Mouse (Mus musculus) lung, embryonic 14.5 days (tissue): ENCODE measurements around the gene Ndufv3. TPM values are rescaled to one million over a fixed set of nuclear protein-coding genes. Genes with fewer than 3 reads are reported as not detected.

Experiments
- ATAC-seq: fragments of 200-750 bp; cut with Nextera tagmentation; 2 replicates; pipeline ENCODE4 v1.8.0; 2017; ENCODE audit warnings: mild to moderate bottlenecking, moderate TSS enrichment, moderate library complexity; ENCODE audit not compliant: insufficient read depth
- DNase-seq: peaks from one replicate; pipeline ENCODE4 v3.0.0-alpha.2; 2015
- H3K27ac ChIP-seq: fragments of 300-500 bp; sonication (generic); 2 replicates; pipeline ENCODE4 v1.5.1; 2014; ENCODE audit warnings: low read depth, mild to moderate bottlenecking, moderate library complexity
- H3K27me3 ChIP-seq: fragments of 300-500 bp; sonication (generic); 2 replicates; pipeline ENCODE4 v1.6.1; 2014; ENCODE audit warnings: low read length, control low read depth; ENCODE audit not compliant: insufficient read depth
- H3K36me3 ChIP-seq: fragments of 300-500 bp; sonication (generic); 2 replicates; pipeline ENCODE4 v1.6.1; 2014; ENCODE audit warnings: control low read depth; ENCODE audit not compliant: insufficient read depth
- H3K4me1 ChIP-seq: fragments of 300-500 bp; sonication (generic); 2 replicates; pipeline ENCODE4 v1.6.1; 2014; ENCODE audit warnings: antibody characterized with exemption, control low read depth; ENCODE audit not compliant: insufficient read depth
- H3K4me2 ChIP-seq: fragments of 300-500 bp; sonication (generic); 2 replicates; pipeline ENCODE4 v1.6.1; 2014; ENCODE audit warnings: mild to moderate bottlenecking
- H3K4me3 ChIP-seq: fragments of 300-500 bp; sonication (generic); 2 replicates; pipeline ENCODE4 v1.5.1; 2014; ENCODE audit warnings: low read depth, low read length
- H3K9ac ChIP-seq: fragments of 300-500 bp; sonication (generic); 2 replicates; pipeline ENCODE4 v1.6.1; 2014
- H3K9me3 ChIP-seq: fragments of 300-500 bp; sonication (generic); 2 replicates; pipeline ENCODE4 v1.6.1; 2016; ENCODE audit warnings: low read depth, low read length, control low read depth
- CTCF ChIP-seq: IDR thresholded peaks from 2 replicates; pipeline ENCODE4 v1.5.1; 2016; ENCODE audit warnings: antibody characterized with exemption, low read depth
- WGBS: fragments of 180-500 bp; shearing (Covaris S2); extraction: QIAGEN DNeasy Blood & Tissue Kit; methylation state at CpG from one replicate; pipeline ENCODE4 v1.1.7; 2014; 5-methylcytosine and 5-hydroxymethylcytosine counted together
- polyA plus RNA-seq: library from polyadenylated mRNA; unstranded; fragments of >200 nt; fragmentation: Nextera tagmentation; extraction: Ambion mirVana; gene quantifications from 2 replicates; pipeline ENCODE4 v1.2.1, GENCODE M21; 2014

Ndufv3 gene
- polyA plus RNA-seq, 1 experiment from 2014 or later: 238 TPM

- no peaks in the 10 kb centered on the region for H3K9me3 ChIP-seq
- peak overlapping the region; percentile 88 for H3K9ac ChIP-seq
- H3K27me3 ChIP-seq: no peaks in the 10 kb centered on the region
- H3K4me1 ChIP-seq: peaks cover 15% of the 10 kb centered on the region
- peak overlapping the region; percentile 97 for H3K27ac ChIP-seq
- DNase-seq: peak; percentile 85
- ATAC-seq: peak; percentile 55
- H3K4me3 ChIP-seq: peak overlapping the region; percentile 91
- under 1% methylated on average over 73 of the region's 88 CpGs for WGBS
- peak overlapping the region; percentile 77 for H3K4me2 ChIP-seq
- peaks cover 9% of the 10 kb centered on the region; the same call in 1 of the 2 replicates for H3K36me3 ChIP-seq
- peak; percentile 37; the same call in 1 of the 2 replicates for TF ChIP-seq CTCF
These were observed 45.5 kb downstream of the Ndufv3 start for GRCm38 (mm10) chr17:31565141-31566056.

- no peak overlapping the region for H3K27ac ChIP-seq
- TF ChIP-seq CTCF: no peak
- no peak for ATAC-seq
- WGBS: 64% methylated on average over 6 of the region's 6 CpGs
- H3K4me1 ChIP-seq: peaks cover 15% of the 10 kb centered on the region
- H3K27me3 ChIP-seq: no peaks in the 10 kb centered on the region
- H3K4me2 ChIP-seq: peak overlapping the region; percentile 77
- H3K36me3 ChIP-seq: peaks cover 9% of the 10 kb centered on the region; the same call in 1 of the 2 replicates
- H3K9ac ChIP-seq: peak overlapping the region; percentile 88; the same call in 1 of the 2 replicates
- no peaks in the 10 kb centered on the region for H3K9me3 ChIP-seq
- no peak for DNase-seq
- H3K4me3 ChIP-seq: peak overlapping the region; percentile 91
These were observed 46.4 kb downstream of the Ndufv3 start for GRCm38 (mm10) chr17:31566276-31566675.

- no peak for TF ChIP-seq CTCF
- no peak overlapping the region for H3K4me2 ChIP-seq
- no peaks in the 10 kb centered on the region for H3K9me3 ChIP-seq
- no peak for DNase-seq
- WGBS: 79% methylated on average over 1 of the region's 1 CpGs
- H3K27me3 ChIP-seq: no peaks in the 10 kb centered on the region
- H3K27ac ChIP-seq: no peak overlapping the region
- ATAC-seq: no peak
- peaks cover 9% of the 10 kb centered on the region; the same call in 1 of the 2 replicates for H3K36me3 ChIP-seq
- no peak overlapping the region for H3K9ac ChIP-seq
- H3K4me3 ChIP-seq: no peak overlapping the region
- peaks cover 15% of the 10 kb centered on the region for H3K4me1 ChIP-seq
These were observed 49.8 kb downstream of the Ndufv3 start for GRCm38 (mm10) chr17:31569756-31570155.

- DNase-seq (peak; percentile 50), ATAC-seq (peak; percentile 61; the same call in 1 of the 2 replicates)
- Histone ChIP-seq H3K9me3 (no peaks in the 10 kb centered on the region), H3K4me3 (no peak overlapping the region), H3K9ac (no peak overlapping the region), H3K36me3 (peaks cover 9% of the 10 kb centered on the region; the same call in 1 of the 2 replicates), H3K27ac (no peak overlapping the region), H3K4me1 (peaks cover 15% of the 10 kb centered on the region), H3K4me2 (no peak overlapping the region), H3K27me3 (no peaks in the 10 kb centered on the region)
- WGBS: 86% methylated on average over 9 of the region's 9 CpGs
- no peak for TF ChIP-seq CTCF
These were observed 50.5 kb downstream of the Ndufv3 start for GRCm38 (mm10) chr17:31570321-31570925.

- Histone ChIP-seq H3K9me3 (no peaks in the 10 kb centered on the region), H3K9ac (no peak overlapping the region), H3K36me3 (peaks cover 9% of the 10 kb centered on the region; the same call in 1 of the 2 replicates), H3K4me2 (no peak overlapping the region), H3K27ac (no peak overlapping the region), H3K4me1 (peaks cover 12% of the 10 kb centered on the region), H3K27me3 (no peaks in the 10 kb centered on the region), H3K4me3 (no peak overlapping the region)
- DNase-seq (no peak), ATAC-seq (no peak)
- WGBS: 86% methylated on average over 5 of the region's 5 CpGs
- no peak for TF ChIP-seq CTCF
These were observed 51.8 kb downstream of the Ndufv3 start for GRCm38 (mm10) chr17:31571689-31572088.

- no peak for DNase-seq
- Histone ChIP-seq H3K4me3 (no peak overlapping the region), H3K4me1 (no peaks in the 10 kb centered on the region), H3K36me3 (no peaks in the 10 kb centered on the region), H3K27me3 (no peaks in the 10 kb centered on the region), H3K9me3 (no peaks in the 10 kb centered on the region), H3K4me2 (no peak overlapping the region), H3K27ac (no peak overlapping the region), H3K9ac (no peak overlapping the region)
- no peak for ATAC-seq
- 75% methylated on average over 7 of the region's 7 CpGs for WGBS
- no peak for TF ChIP-seq CTCF
These were observed 54.7 kb downstream of the Ndufv3 start for GRCm38 (mm10) chr17:31574662-31575061.
